Mouse (Mus musculus): ENCODE results near the gene Caln1.
"Not testable (repeated sequence)": the region's sequence is repeated elsewhere in the genome, so short reads cannot be mapped to it uniquely, and the experiment has no call there.

Caln1 gene

GRCm38 (mm10) chr5:130527416-130527815, 158.2 kb downstream of the Caln1 start:
- DNase-seq (ENCODE audit: low read depth, low spot score): no peak

- DNase-seq (ENCODE audit: low read depth, low spot score): no peak
These were observed 178.2 kb downstream of the Caln1 start for GRCm38 (mm10) chr5:130547496-130547895.

- DNase-seq (ENCODE audit: low read depth, low spot score): no peak
These were observed 184.7 kb downstream of the Caln1 start for GRCm38 (mm10) chr5:130553916-130554315.

- no peak for DNase-seq (ENCODE audit: low read depth, low spot score)
These were observed 193.9 kb downstream of the Caln1 start for GRCm38 (mm10) chr5:130563146-130563545.

GRCm38 (mm10) chr5:130566002-130566401, 196.7 kb downstream of the Caln1 start:
- no peak for DNase-seq (ENCODE audit: low read depth, low spot score)

- DNase-seq (ENCODE audit: low read depth, low spot score): no peak
These were observed 208.3 kb downstream of the Caln1 start for GRCm38 (mm10) chr5:130577581-130577980.

- DNase-seq (ENCODE audit: low read depth, low spot score): no peak
These were observed 214.8 kb downstream of the Caln1 start for GRCm38 (mm10) chr5:130584042-130584441.

GRCm38 (mm10) chr5:130586257-130586656, 217.0 kb downstream of the Caln1 start:
- DNase-seq (ENCODE audit: low read depth, low spot score): no peak

- no peak for DNase-seq (ENCODE audit: low read depth, low spot score)
These were observed 227.3 kb downstream of the Caln1 start for GRCm38 (mm10) chr5:130596541-130596940.

- no peak for DNase-seq (ENCODE audit: low read depth, low spot score)
These were observed 244.4 kb downstream of the Caln1 start for GRCm38 (mm10) chr5:130613657-130614056.

- no peak for DNase-seq (ENCODE audit: low read depth, low spot score)
These were observed 245.0 kb downstream of the Caln1 start for GRCm38 (mm10) chr5:130614209-130614608.

- DNase-seq (ENCODE audit: low read depth, low spot score): no peak
These were observed 250.8 kb downstream of the Caln1 start for GRCm38 (mm10) chr5:130620060-130620459.

- no peak for DNase-seq (ENCODE audit: low read depth, low spot score)
These were observed 254.0 kb downstream of the Caln1 start for GRCm38 (mm10) chr5:130623206-130623605.

- DNase-seq (ENCODE audit: low read depth, low spot score): no peak
These were observed 258.5 kb downstream of the Caln1 start for GRCm38 (mm10) chr5:130627800-130628199.

- DNase-seq (ENCODE audit: low read depth, low spot score): no peak
These were observed 266.1 kb downstream of the Caln1 start for GRCm38 (mm10) chr5:130635397-130635796.

- DNase-seq (ENCODE audit: low read depth, low spot score): no peak
These were observed 272.6 kb downstream of the Caln1 start for GRCm38 (mm10) chr5:130641881-130642280.

GRCm38 (mm10) chr5:130646126-130646525, 276.9 kb downstream of the Caln1 start:
- DNase-seq (ENCODE audit: low read depth, low spot score): not testable (repeated sequence)

GRCm38 (mm10) chr5:130658141-130658540, 288.9 kb downstream of the Caln1 start:
- DNase-seq (ENCODE audit: low read depth, low spot score): no peak

GRCm38 (mm10) chr5:130666091-130666490, 296.8 kb downstream of the Caln1 start:
- DNase-seq (ENCODE audit: low read depth, low spot score): no peak

GRCm38 (mm10) chr5:130672588-130672987, 303.3 kb downstream of the Caln1 start:
- no peak for DNase-seq (ENCODE audit: low read depth, low spot score)

GRCm38 (mm10) chr5:130673092-130673491, 303.8 kb downstream of the Caln1 start:
- DNase-seq (ENCODE audit: low read depth, low spot score): no peak

- DNase-seq (ENCODE audit: low read depth, low spot score): no peak
These were observed 308.6 kb downstream of the Caln1 start for GRCm38 (mm10) chr5:130677895-130678294.

- DNase-seq (ENCODE audit: low read depth, low spot score): no peak
These were observed 316.8 kb downstream of the Caln1 start for GRCm38 (mm10) chr5:130685911-130686658.

Data from retina, adult 2 months (tissue).